ENCODE assay signal across 24 mouse cellular contexts in genomic region chr16:91168398-91168797, GRCm38 (mm10). TPM values are rescaled to one million over a fixed set of nuclear protein-coding genes. Genes with fewer than 3 reads are reported as not detected.
DNase-seq lines count a peak whose midpoint lies in the region; ATAC-seq lines count a peak whose summit lies in the region.
"Had no signal": no experiment of that assay in that cellular context is flagged by ENCODE, and none has a peak within 500 bp of the region (broad histone marks: within the 10 kb centered on the region; RNA-seq: fewer than 3 reads in every experiment).

No protein-coding gene starts in this region.

- H3K27me3 ChIP-seq in forebrain, embryonic 11.5 days (ENCODE audit: control insufficient read depth, insufficient read depth, low read length): peaks cover 10% of the 10 kb centered on the region
- peaks cover 20% of the 10 kb centered on the region for H3K27me3 ChIP-seq in forebrain, embryonic 16.5 days (replicated peaks; ENCODE audit: control insufficient read depth, insufficient read depth, low read length)
- H3K27me3 ChIP-seq in midbrain, embryonic 11.5 days (ENCODE audit: control insufficient read depth, insufficient read depth, low read length): peaks cover 66% of the 10 kb centered on the region
- H3K27me3 ChIP-seq in midbrain, embryonic 13.5 days: peaks cover 93% of the 10 kb centered on the region

- peaks cover 20% of the 10 kb centered on the region; the same call in 1 of the 2 replicates for H3K4me1 ChIP-seq in forebrain, embryonic 11.5 days (replicated peaks; ENCODE audit: control insufficient read depth, insufficient read depth, low read length)
- peaks cover 28% of the 10 kb centered on the region for H3K4me1 ChIP-seq in forebrain, embryonic 16.5 days (replicated peaks; ENCODE audit: control insufficient read depth, insufficient read depth, low read length)
- H3K4me1 ChIP-seq in midbrain, embryonic 11.5 days (ENCODE audit: control insufficient read depth, insufficient read depth, low read length): peaks cover 26% of the 10 kb centered on the region
- H3K4me1 ChIP-seq in midbrain, embryonic 13.5 days (replicated peaks): peaks cover 22% of the 10 kb centered on the region

- no peak overlapping the region for H3K27ac ChIP-seq in forebrain, embryonic 11.5 days (ENCODE audit: low read depth, low read length)
- H3K27ac ChIP-seq in forebrain, embryonic 16.5 days (ENCODE audit: low read length): no peak overlapping the region
- no peak overlapping the region for H3K27ac ChIP-seq in midbrain, embryonic 11.5 days (ENCODE audit: low read depth, low read length)
- H3K27ac ChIP-seq in midbrain, embryonic 13.5 days: no peak overlapping the region
- H3K27ac ChIP-seq: embryonic facial prominence, embryonic 10.5 days; embryonic facial prominence, embryonic 12.5 days; forebrain, embryonic 13.5 days had no signal

- no peak overlapping the region for H3K4me2 ChIP-seq in forebrain, embryonic 11.5 days (ENCODE audit: low read depth, low read length, severe bottlenecking)
- H3K4me2 ChIP-seq in forebrain, embryonic 16.5 days (ENCODE audit: low read length): no peak overlapping the region
- no peak overlapping the region for H3K4me2 ChIP-seq in midbrain, embryonic 11.5 days
- no peak overlapping the region for H3K4me2 ChIP-seq in midbrain, embryonic 13.5 days (replicated peaks)
- H3K4me2 ChIP-seq: embryonic facial prominence, embryonic 12.5 days; forebrain, embryonic 13.5 days had no signal

- H3K36me3 ChIP-seq in forebrain, embryonic 11.5 days (ENCODE audit: control insufficient read depth, insufficient read depth, low read length): no peaks in the 10 kb centered on the region
- no peaks in the 10 kb centered on the region for H3K36me3 ChIP-seq in forebrain, embryonic 16.5 days (ENCODE audit: control insufficient read depth, insufficient read depth)
- H3K36me3 ChIP-seq in midbrain, embryonic 11.5 days (ENCODE audit: control insufficient read depth, insufficient read depth, low read length): no peaks in the 10 kb centered on the region
- H3K36me3 ChIP-seq in midbrain, embryonic 13.5 days: no peaks in the 10 kb centered on the region
- H3K36me3 ChIP-seq: embryonic facial prominence, embryonic 10.5 days; embryonic facial prominence, embryonic 12.5 days; G1E had no signal

- no peak for ATAC-seq in forebrain, embryonic 11.5 days (replicated peaks; ENCODE audit: low FRiP score)
- no peak for ATAC-seq in forebrain, embryonic 16.5 days
- no peak for ATAC-seq in midbrain, embryonic 11.5 days (ENCODE audit: low FRiP score)
- ATAC-seq in midbrain, embryonic 13.5 days: no peak
- ATAC-seq: activated CD4-positive, CD25-positive, alpha-beta regulatory T cell, adult 4 months; CD4-positive, CD25-positive, alpha-beta regulatory T cell, adult 4 months; forebrain, embryonic 13.5 days; forebrain, postnatal 0 days; Patski had no signal

- no peaks in the 10 kb centered on the region for H3K9me3 ChIP-seq in forebrain, embryonic 11.5 days (ENCODE audit: control insufficient read depth, low read length)
- no peaks in the 10 kb centered on the region for H3K9me3 ChIP-seq in forebrain, embryonic 16.5 days (ENCODE audit: control insufficient read depth, low read length)
- no peaks in the 10 kb centered on the region for H3K9me3 ChIP-seq in midbrain, embryonic 11.5 days (ENCODE audit: control insufficient read depth, low read length)
- no peaks in the 10 kb centered on the region for H3K9me3 ChIP-seq in midbrain, embryonic 13.5 days
- H3K9me3 ChIP-seq: embryonic facial prominence, embryonic 10.5 days; embryonic facial prominence, embryonic 12.5 days; forebrain, embryonic 13.5 days; G1E had no signal

- no peak overlapping the region for H3K4me3 ChIP-seq in forebrain, embryonic 11.5 days (ENCODE audit: low read depth, low read length)
- H3K4me3 ChIP-seq in forebrain, embryonic 16.5 days (replicated peaks; ENCODE audit: low read length): no peak overlapping the region
- no peak overlapping the region for H3K4me3 ChIP-seq in midbrain, embryonic 11.5 days (ENCODE audit: low read depth, low read length)
- no peak overlapping the region for H3K4me3 ChIP-seq in midbrain, embryonic 13.5 days (replicated peaks)
- H3K4me3 ChIP-seq: embryonic facial prominence, embryonic 10.5 days; embryonic facial prominence, embryonic 12.5 days; forebrain, embryonic 13.5 days had no signal

- peak; percentile 29 for DNase-seq in embryo, embryonic 9.5 days (ENCODE audit: extremely low spot score)
- no peak for DNase-seq in embryo, embryonic 10 days (ENCODE audit: low spot score)
- peak; percentile 50 for DNase-seq in forebrain, embryonic 11.5 days (ENCODE audit: low spot score)
- DNase-seq in midbrain, embryonic 11.5 days (ENCODE audit: low spot score, missing footprints): peak; percentile 88
- DNase-seq: adrenal gland, adult 8-10 months; adrenal gland, postnatal 14 days; adrenal gland, postnatal 36 days; B cell, adult 2 months; cerebellum, adult 11-12 months; cerebellum, adult 2 months; cerebellum, adult 9-10 months; cerebellum, postnatal 10 days; cerebellum, postnatal 25 days; embryo, embryonic 11 days; forebrain, postnatal 0 days had no signal

- WGBS in forebrain, embryonic 11.5 days: 15% methylated on average over 7 of the region's 7 CpGs
- 30% methylated on average over 7 of the region's 7 CpGs for WGBS in forebrain, embryonic 16.5 days
- 18% methylated on average over 7 of the region's 7 CpGs for WGBS in midbrain, embryonic 11.5 days
- WGBS in midbrain, embryonic 13.5 days: 21% methylated on average over 7 of the region's 7 CpGs

- H3K9ac ChIP-seq in forebrain, embryonic 11.5 days (ENCODE audit: low read length): no peak overlapping the region
- no peak overlapping the region for H3K9ac ChIP-seq in forebrain, embryonic 16.5 days (replicated peaks; ENCODE audit: low read depth, low read length)
- H3K9ac ChIP-seq in midbrain, embryonic 11.5 days (ENCODE audit: low read length): no peak overlapping the region
- no peak overlapping the region for H3K9ac ChIP-seq in midbrain, embryonic 13.5 days (replicated peaks)
- H3K9ac ChIP-seq: embryonic facial prominence, embryonic 12.5 days; forebrain, embryonic 13.5 days; forebrain, postnatal 0 days had no signal

RNA-seq across cellular contexts. Expression of gene Olig2, which starts 56.9 kb away (rescaled TPM):
- polyA plus RNA-seq in forebrain, embryonic 11.5 days (2014; fragmentation: Nextera tagmentation; extraction: Ambion mirVana): 20.3 and 27.4 TPM in 2 replicates
- 4.7 and 5.7 TPM in 2 replicates for polyA plus RNA-seq in forebrain, embryonic 16.5 days (2015; fragmentation: Nextera tagmentation; extraction: Ambion mirVana)
- 6.8 and 7.5 TPM in 2 replicates for polyA plus RNA-seq in midbrain, embryonic 11.5 days (2014; fragmentation: Nextera tagmentation; extraction: Ambion mirVana)
- 2.8 and 4.2 TPM in 2 replicates for polyA plus RNA-seq in midbrain, embryonic 13.5 days (2015; fragmentation: Nextera tagmentation; extraction: Ambion mirVana)
- polyA plus RNA-seq: activated CD4-positive, CD25-positive, alpha-beta regulatory T cell, adult 4 months; CD4-positive, CD25-positive, alpha-beta regulatory T cell, adult 4 months; G1E; Patski had no signal
